Mouse (Mus musculus): ENCODE data around the gene Foxj1.
"Not testable (repeated sequence)": the region's sequence is repeated elsewhere in the genome, so short reads cannot be mapped to it uniquely, and the experiment has no call there.

Gene Foxj1

GRCm38 (mm10) chr11:116335244-116336036, at the start of gene Foxj1:
Foxj1 (minus strand) TSS chr11:116335399.
- in situ Hi-C loops (cut with MboI, MseI) = no loop called here

GRCm38 (mm10) chr11:116384171-116384570, 49.0 kb upstream of the Foxj1 start:
- in situ Hi-C loops (cut with MboI, MseI) = loop anchor here (25.0 kb wide), 2 partner anchors 953 to 1428 kb away; partner anchors contain the start of genes Gm20708 and Syngr2

- in situ Hi-C loops (cut with MboI, MseI) = loop anchor here (25.0 kb wide), 2 partner anchors 954 to 1429 kb away; partner anchors contain the start of genes Gm20708 and Syngr2
Measured at GRCm38 (mm10) chr11:116383070-116383469, 47.9 kb upstream of the Foxj1 start.

- in situ Hi-C loops (cut with MboI, MseI) = loop anchor here (25.0 kb wide), 2 partner anchors 957 to 1432 kb away; partner anchors contain the start of genes Gm20708 and Syngr2
Measured at GRCm38 (mm10) chr11:116380767-116381166, 45.6 kb upstream of the Foxj1 start.

- in situ Hi-C loops (cut with MboI, MseI) = loop anchor here (10.0 to 25.0 kb wide), 3 partner anchors 55 to 1433 kb away; partner anchors contain the start of genes Gm20708, Syngr2 and Ubald2
Measured at GRCm38 (mm10) chr11:116379530-116379929, 44.3 kb upstream of the Foxj1 start.

- in situ Hi-C loops (cut with MboI, MseI) = loop anchor here (10.0 to 25.0 kb wide), 3 partner anchors 58 to 1435 kb away; partner anchors contain the start of genes Gm20708, Syngr2 and Ubald2
Measured at GRCm38 (mm10) chr11:116376945-116377661, 41.9 kb upstream of the Foxj1 start.

- in situ Hi-C loops (cut with MboI, MseI) = loop anchor here (10.0 kb wide), 1 partner anchor 63 kb away; the partner anchor contains the start of gene Ubald2
Measured at GRCm38 (mm10) chr11:116371894-116372450, 36.8 kb upstream of the Foxj1 start.

- in situ Hi-C loops (cut with MboI, MseI) = loop anchor here (10.0 kb wide), 1 partner anchor 65 kb away; the partner anchor contains the start of gene Ubald2
Measured at GRCm38 (mm10) chr11:116369633-116370032, 34.4 kb upstream of the Foxj1 start.

- in situ Hi-C loops (cut with MboI, MseI) = no loop called here
Measured at GRCm38 (mm10) chr11:116369051-116369450, 33.9 kb upstream of the Foxj1 start.

- in situ Hi-C loops (cut with MboI, MseI) = no loop called here
Measured at GRCm38 (mm10) chr11:116368116-116368515, 32.9 kb upstream of the Foxj1 start.

GRCm38 (mm10) chr11:116366647-116367046, 31.4 kb upstream of the Foxj1 start:
- in situ Hi-C loops (cut with MboI, MseI) = no loop called here

GRCm38 (mm10) chr11:116366124-116366523, 30.9 kb upstream of the Foxj1 start:
- in situ Hi-C loops (cut with MboI, MseI) = no loop called here

- in situ Hi-C loops (cut with MboI, MseI) = no loop called here
Measured at GRCm38 (mm10) chr11:116365432-116365831, 30.2 kb upstream of the Foxj1 start.

- in situ Hi-C loops (cut with MboI, MseI) = no loop called here
Measured at GRCm38 (mm10) chr11:116362015-116362414, 26.8 kb upstream of the Foxj1 start.

GRCm38 (mm10) chr11:116360915-116361314, 25.7 kb upstream of the Foxj1 start:
- in situ Hi-C loops (cut with MboI, MseI) = not testable (repeated sequence)

GRCm38 (mm10) chr11:116359652-116360051, 24.5 kb upstream of the Foxj1 start:
- in situ Hi-C loops (cut with MboI, MseI) = no loop called here

- in situ Hi-C loops (cut with MboI, MseI) = no loop called here
Measured at GRCm38 (mm10) chr11:116358926-116359637, 23.9 kb upstream of the Foxj1 start.

GRCm38 (mm10) chr11:116354521-116354920, 19.3 kb upstream of the Foxj1 start:
- in situ Hi-C loops (cut with MboI, MseI) = no loop called here

GRCm38 (mm10) chr11:116353535-116353934, 18.3 kb upstream of the Foxj1 start:
- in situ Hi-C loops (cut with MboI, MseI) = no loop called here

- in situ Hi-C loops (cut with MboI, MseI) = no loop called here
Measured at GRCm38 (mm10) chr11:116351294-116351693, 16.1 kb upstream of the Foxj1 start.

- in situ Hi-C loops (cut with MboI, MseI) = no loop called here
Measured at GRCm38 (mm10) chr11:116347955-116348354, 12.8 kb upstream of the Foxj1 start.
